Mouse (Mus musculus): ENCODE measurements around the gene Cbx7.

DNA sequence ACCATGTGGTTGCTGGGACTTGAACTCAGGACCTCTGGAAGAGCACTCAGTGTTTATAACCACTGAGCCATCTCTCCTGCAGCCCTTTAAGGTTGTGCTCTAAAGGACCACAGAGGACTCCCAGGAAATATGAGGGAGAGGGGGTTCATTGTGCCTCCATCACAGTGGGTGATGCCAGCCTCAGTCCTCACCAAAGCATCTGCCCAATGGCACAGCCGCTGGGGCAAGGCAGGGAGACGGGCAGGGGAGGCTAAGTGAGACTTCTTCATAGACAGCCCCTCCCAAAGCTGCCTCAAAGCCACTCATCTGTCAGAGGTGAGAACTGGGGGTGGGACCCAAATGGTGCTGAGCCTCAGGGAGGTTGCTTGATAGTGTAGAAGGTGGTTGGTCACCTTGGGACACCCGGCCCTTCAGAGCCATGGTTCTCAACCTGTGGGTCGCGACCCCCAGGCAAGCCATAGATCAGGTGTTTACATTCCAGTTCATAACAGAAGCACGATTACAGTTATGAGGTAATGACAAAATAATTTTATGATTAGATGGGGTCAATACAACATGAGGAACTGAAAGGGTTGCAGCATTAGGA, 57.1 kb downstream of the Cbx7 start:
- TF ChIP-seq CTCF (IDR thresholded peaks at IDR 0.05; ENCODE audit: low read depth) (no peak), EP300 (IDR thresholded peaks at IDR 0.05; ENCODE audit: low read depth) (no peak)
